Mouse (Mus musculus) left cerebral cortex, postnatal 14 days (tissue): ENCODE results near the gene Cdkl1. TPM values are rescaled to one million over a fixed set of nuclear protein-coding genes. Genes with fewer than 3 reads are reported as not detected.
A peak's percentile ranks its signal among the peaks of the same experiment; 100 is the strongest.

Experiments
- DNase-seq, 2 experiments: peaks; one replicate each; pipeline ENCODE4 v3.0.0; 2021 to 2022; ENCODE audit warnings: low spot score in 2 of 2, mixed read lengths in 1 of 2
- intact Hi-C: fragments of 180-260 bp; cut with DNase I; formaldehyde crosslinking; loops from one replicate; pipeline ENCODE4 v1.15.1; 2025
- total RNA-seq, 2 experiments: library from RNA; stranded (reverse); gene quantifications; 2 replicates each; pipeline ENCODE4 v1.2.3; 2021

Cdkl1 gene
- total RNA-seq, 2 experiments from 2014 or later: 33.7 to 39.1 TPM

- intact Hi-C loops: loop anchor here (5.0 kb wide), 1 partner anchor 134 kb away; the partner anchor contains the start of genes Atl1 and Map4k5
- no peak for DNase-seq
Observed at GRCm38 (mm10) chr12:69758221-69759185, 32.6 kb downstream of the Cdkl1 start.

GRCm38 (mm10) chr12:69757418-69758141 lies 33.5 kb downstream of the Cdkl1 start:
- intact Hi-C loops: loop anchor here (5.0 kb wide), 1 partner anchor 135 kb away; the partner anchor contains the start of genes Atl1 and Map4k5
- DNase-seq: peak; percentile 53 to 70

- intact Hi-C loops: loop anchor here (5.0 kb wide), 1 partner anchor 136 kb away; the partner anchor contains the start of genes Atl1 and Map4k5
- DNase-seq: no peak
Observed at GRCm38 (mm10) chr12:69756015-69756414, 35.1 kb downstream of the Cdkl1 start.

- intact Hi-C loops: no loop called here
- no peak for DNase-seq
Observed at GRCm38 (mm10) chr12:69753936-69754335, 37.1 kb downstream of the Cdkl1 start.

- intact Hi-C loops: no loop called here
- DNase-seq: no peak
Observed at GRCm38 (mm10) chr12:69751864-69752341, 39.2 kb downstream of the Cdkl1 start.

GRCm38 (mm10) chr12:69744138-69744537 lies 46.9 kb downstream of the Cdkl1 start:
- intact Hi-C loops: no loop called here
- DNase-seq: no peak

GRCm38 (mm10) chr12:69741965-69742364 lies 49.1 kb downstream of the Cdkl1 start:
- DNase-seq: no peak
- intact Hi-C loops: no loop called here

GRCm38 (mm10) chr12:69733923-69734322 lies 57.1 kb downstream of the Cdkl1 start:
- intact Hi-C loops: loop anchor here (5.0 kb wide), 1 partner anchor 158 kb away; the partner anchor contains the start of genes Atl1 and Map4k5

GRCm38 (mm10) chr12:69733518-69733917 lies 57.5 kb downstream of the Cdkl1 start:
- intact Hi-C loops: loop anchor here (5.0 kb wide), 1 partner anchor 159 kb away; the partner anchor contains the start of genes Atl1 and Map4k5

More at GRCm38 (mm10) chr12:69733923-69734322, 57.1 kb downstream of the Cdkl1 start:
- DNase-seq: no peak

GRCm38 (mm10) chr12:69732221-69732620 lies 58.8 kb downstream of the Cdkl1 start:
- intact Hi-C loops: loop anchor here (5.0 kb wide), 1 partner anchor 160 kb away; the partner anchor contains the start of genes Atl1 and Map4k5
- DNase-seq: no peak

More at GRCm38 (mm10) chr12:69733518-69733917, 57.5 kb downstream of the Cdkl1 start:
- peak in 1 of 2 experiments; percentile 45 for DNase-seq

- DNase-seq: no peak
- intact Hi-C loops: loop anchor here (5.0 kb wide), 1 partner anchor 162 kb away; the partner anchor contains the start of genes Atl1 and Map4k5
Observed at GRCm38 (mm10) chr12:69730306-69730705, 60.8 kb downstream of the Cdkl1 start.

- intact Hi-C loops: no loop called here
- DNase-seq: no peak
Observed at GRCm38 (mm10) chr12:69729246-69729645, 61.8 kb downstream of the Cdkl1 start.

GRCm38 (mm10) chr12:69724711-69725460 lies 66.2 kb downstream of the Cdkl1 start, which contains the start of the genes L2hgdh and Atp5s:
TSS of gene L2hgdh (minus strand) at chr12:69724873.
TSS of gene Atp5s (plus strand) at chr12:69724950.
- intact Hi-C loops: no loop called here
- peak; percentile 93 to 95 for DNase-seq

- DNase-seq: no peak
- intact Hi-C loops: no loop called here
Observed at GRCm38 (mm10) chr12:69724018-69724710, 66.9 kb downstream of the Cdkl1 start.

- intact Hi-C loops: no loop called here
- DNase-seq: no peak
Observed at GRCm38 (mm10) chr12:69723376-69723775, 67.7 kb downstream of the Cdkl1 start.

- no peak for DNase-seq
Observed at GRCm38 (mm10) chr12:69722857-69723256, 68.2 kb downstream of the Cdkl1 start.

GRCm38 (mm10) chr12:69713628-69714027 lies 77.4 kb downstream of the Cdkl1 start:
- DNase-seq: no peak
- intact Hi-C loops: no loop called here

More at GRCm38 (mm10) chr12:69722857-69723256, 68.2 kb downstream of the Cdkl1 start:
- intact Hi-C loops: no loop called here
